ENCODE assay signal across 15 mouse cellular contexts in the genomic region with DNA sequence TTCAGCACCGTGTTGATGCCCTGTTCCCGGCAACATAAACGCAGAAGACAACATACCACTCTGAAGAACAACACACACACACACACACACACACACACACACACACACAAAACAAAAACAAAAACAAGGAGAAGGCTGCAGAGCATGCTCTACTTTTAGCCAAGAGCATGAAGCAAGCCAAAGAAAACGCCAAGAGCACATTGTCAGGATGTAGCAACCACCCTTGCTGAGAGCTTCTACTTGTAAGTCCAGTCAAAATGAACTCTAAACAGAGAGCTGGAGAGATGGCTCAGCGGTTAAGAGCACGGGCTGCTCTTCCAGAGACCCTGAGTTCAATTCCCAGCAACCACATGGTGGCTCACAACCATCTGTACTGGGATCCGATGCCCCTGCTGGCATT.
"Had no signal": no experiment of that assay in that cellular context is flagged by ENCODE, and none has a peak within 500 bp of the region (broad histone marks: within the 10 kb centered on the region; RNA-seq: fewer than 3 reads in every experiment).

No protein-coding gene starts in this region.

- H3K27ac ChIP-seq: kidney, postnatal 0 days; layer of hippocampus, adult 2 months; left cerebral cortex, adult 2 months; limb, embryonic 12.5 days; liver, embryonic 13.5 days; lung, embryonic 15.5 days; midbrain, embryonic 13.5 days; stomach, postnatal 0 days had no signal

- DNase-seq: kidney, adult 2 months; kidney, postnatal 4 days; liver; liver, embryonic 13.5 days; liver, postnatal 0 days; right cerebral cortex, postnatal 14 days; thymus, adult 18-20 months; thymus, postnatal 14 days had no signal

- H3K4me2 ChIP-seq: limb, embryonic 12.5 days; liver, embryonic 13.5 days; lung, embryonic 15.5 days; midbrain, embryonic 13.5 days had no signal

- H3K27me3 ChIP-seq: limb, embryonic 12.5 days; liver, embryonic 13.5 days; lung, embryonic 15.5 days; midbrain, embryonic 13.5 days had no signal

- H3K9me3 ChIP-seq: limb, embryonic 12.5 days; liver, embryonic 13.5 days; lung, embryonic 15.5 days; midbrain, embryonic 13.5 days had no signal

- H3K9ac ChIP-seq: limb, embryonic 12.5 days; liver, embryonic 13.5 days; liver, postnatal 0 days; lung, embryonic 15.5 days; midbrain, embryonic 13.5 days had no signal

- H3K4me1 ChIP-seq: lung, embryonic 15.5 days had no signal

- ATAC-seq: liver, postnatal 0 days had no signal

- H3K36me3 ChIP-seq: limb, embryonic 12.5 days; liver, embryonic 13.5 days; lung, embryonic 15.5 days; midbrain, embryonic 13.5 days had no signal

- H3K4me3 ChIP-seq: layer of hippocampus, adult 2 months; left cerebral cortex, adult 2 months; limb, embryonic 12.5 days; liver, embryonic 13.5 days; lung, embryonic 15.5 days; midbrain, embryonic 13.5 days had no signal
